Mouse (Mus musculus): ENCODE measurements around the gene Gpr142. TPM values are rescaled to one million over a fixed set of nuclear protein-coding genes. Genes with fewer than 3 reads are reported as not detected.

The Gpr142 gene
- total and polyA plus RNA-seq, 2 experiments from 2014 or later, result not detected

DNA sequence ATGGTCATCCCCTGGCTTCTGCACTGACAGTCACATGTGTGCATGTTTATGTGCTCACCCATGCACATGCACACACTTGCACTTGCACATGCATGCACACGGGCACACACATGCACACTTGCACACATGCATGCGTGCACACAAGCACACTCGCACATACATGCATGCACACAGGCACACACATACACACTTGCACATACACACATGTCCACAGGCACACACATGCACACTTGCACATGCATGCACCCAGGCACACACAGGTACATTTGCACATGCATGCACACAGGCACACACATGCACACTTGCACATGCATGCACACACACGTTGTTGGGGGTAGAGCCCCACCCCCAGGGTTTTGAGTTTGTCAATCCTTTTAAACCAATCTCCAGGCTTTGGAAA, 18.2 kb downstream of the Gpr142 start:
- Histone ChIP-seq H3K9ac (replicated peaks; ENCODE audit: low read depth, low read length) (no peak overlapping the region), H3K27me3 (ENCODE audit: control insufficient read depth, insufficient read depth, low read length) (no peaks in the 10 kb centered on the region), H3K27ac (ENCODE audit: low read depth) (no peak overlapping the region), H3K4me2 (ENCODE audit: low read depth, low read length) (no peak overlapping the region), H3K9me3 (replicated peaks; ENCODE audit: control insufficient read depth, low read length) (no peaks in the 10 kb centered on the region), H3K4me1 (ENCODE audit: control insufficient read depth, insufficient read depth) (peaks cover 7% of the 10 kb centered on the region; the same call in 1 of the 2 replicates), H3K36me3 (replicated peaks; ENCODE audit: control insufficient read depth, insufficient read depth, low read length) (no peaks in the 10 kb centered on the region), H3K4me3 (ENCODE audit: low read depth, low read length) (no peak overlapping the region)
- WGBS, result 87% methylated on average over 4 of the region's 4 CpGs
- DNase-seq (ENCODE audit: low spot score) (no peak), ATAC-seq (ENCODE audit: insufficient read depth, low read depth) (no peak)
- no peak for TF ChIP-seq CTCF (IDR thresholded peaks at IDR 0.05; ENCODE audit: low read depth)
- no peak for TF ChIP-seq EP300 (IDR thresholded peaks at IDR 0.05; ENCODE audit: low read depth)

DNA sequence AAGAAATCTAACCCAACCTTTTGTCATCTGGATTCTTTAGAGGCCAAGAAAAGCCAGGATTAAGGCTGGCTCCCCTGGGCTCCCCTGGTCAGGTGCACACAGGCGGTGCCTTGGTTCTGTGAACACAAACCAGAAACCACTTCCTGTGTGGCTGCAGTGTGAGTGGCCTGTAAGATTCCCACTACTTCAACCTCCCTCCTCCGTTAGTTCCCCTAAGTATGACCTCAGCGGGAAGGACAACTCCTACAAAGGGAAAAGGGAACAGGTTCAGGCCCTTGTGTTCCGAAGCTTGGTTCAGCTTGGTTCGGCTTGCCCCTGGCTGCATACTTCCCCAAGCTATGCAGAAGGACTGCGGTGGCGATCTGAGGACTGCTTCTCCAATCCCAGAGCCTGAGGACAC, 19.5 kb downstream of the Gpr142 start:
- Histone ChIP-seq H3K27me3 (ENCODE audit: control insufficient read depth, insufficient read depth, low read length) (no peaks in the 10 kb centered on the region), H3K9ac (replicated peaks; ENCODE audit: low read depth, low read length) (no peak overlapping the region), H3K4me2 (ENCODE audit: low read depth, low read length) (no peak overlapping the region), H3K36me3 (replicated peaks; ENCODE audit: control insufficient read depth, insufficient read depth, low read length) (no peaks in the 10 kb centered on the region), H3K27ac (ENCODE audit: low read depth) (no peak overlapping the region), H3K4me1 (ENCODE audit: control insufficient read depth, insufficient read depth) (peaks cover 7% of the 10 kb centered on the region; the same call in 1 of the 2 replicates), H3K4me3 (ENCODE audit: low read depth, low read length) (no peak overlapping the region), H3K9me3 (replicated peaks; ENCODE audit: control insufficient read depth, low read length) (no peaks in the 10 kb centered on the region)
- no peak for ATAC-seq (ENCODE audit: insufficient read depth, low read depth)
- no peak for TF ChIP-seq CTCF (IDR thresholded peaks at IDR 0.05; ENCODE audit: low read depth)
- TF ChIP-seq EP300 (IDR thresholded peaks at IDR 0.05; ENCODE audit: low read depth), result no peak
- 84% methylated on average over 7 of the region's 7 CpGs for WGBS
- DNase-seq (ENCODE audit: low spot score), result no peak

GRCm38 (mm10) chr11:114819110-114819509, 20.4 kb downstream of the Gpr142 start:
- peaks cover 10% of the 10 kb centered on the region; the same call in 1 of the 2 replicates for H3K4me1 ChIP-seq (ENCODE audit: control insufficient read depth, insufficient read depth)
- H3K27ac ChIP-seq (ENCODE audit: low read depth), result no peak overlapping the region
- no peaks in the 10 kb centered on the region for H3K36me3 ChIP-seq (replicated peaks; ENCODE audit: control insufficient read depth, insufficient read depth, low read length)
- no peaks in the 10 kb centered on the region for H3K9me3 ChIP-seq (replicated peaks; ENCODE audit: control insufficient read depth, low read length)
- no peak for DNase-seq (ENCODE audit: low spot score)
- H3K4me3 ChIP-seq (ENCODE audit: low read depth, low read length), result no peak overlapping the region
- no peak overlapping the region for H3K4me2 ChIP-seq (ENCODE audit: low read depth, low read length)
- TF ChIP-seq EP300 (IDR thresholded peaks at IDR 0.05; ENCODE audit: low read depth), result no peak
- no peak for TF ChIP-seq CTCF (IDR thresholded peaks at IDR 0.05; ENCODE audit: low read depth)
- no peak for ATAC-seq (ENCODE audit: insufficient read depth, low read depth)
- no peak overlapping the region for H3K9ac ChIP-seq (replicated peaks; ENCODE audit: low read depth, low read length)
- WGBS, result 52% methylated on average over 2 of the region's 2 CpGs
- H3K27me3 ChIP-seq (ENCODE audit: control insufficient read depth, insufficient read depth, low read length), result no peaks in the 10 kb centered on the region

DNA sequence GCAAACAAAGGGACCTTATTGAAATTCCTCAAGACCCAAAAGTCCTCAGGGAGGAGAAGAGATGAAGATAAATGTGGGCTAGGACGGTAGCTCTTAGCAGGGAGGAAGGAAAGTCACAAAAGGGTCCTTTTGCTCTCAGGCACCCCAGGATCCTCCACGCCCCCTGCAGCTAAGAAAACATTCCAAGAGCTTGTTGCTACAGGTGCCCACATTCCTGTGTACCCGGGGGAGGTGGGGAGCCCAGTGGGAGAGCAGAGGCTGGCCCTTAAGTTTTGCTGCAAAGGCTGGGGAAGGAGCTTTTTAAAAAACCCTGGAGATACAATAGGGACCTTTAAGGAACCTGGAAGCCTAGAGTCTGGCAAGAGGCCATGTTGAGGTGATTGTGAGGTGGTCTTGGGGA, 21.7 kb downstream of the Gpr142 start:
- Histone ChIP-seq H3K9ac (replicated peaks; ENCODE audit: low read depth, low read length) (no peak overlapping the region), H3K4me2 (ENCODE audit: low read depth, low read length) (no peak overlapping the region), H3K27me3 (ENCODE audit: control insufficient read depth, insufficient read depth, low read length) (no peaks in the 10 kb centered on the region), H3K36me3 (replicated peaks; ENCODE audit: control insufficient read depth, insufficient read depth, low read length) (no peaks in the 10 kb centered on the region), H3K27ac (ENCODE audit: low read depth) (no peak overlapping the region), H3K4me1 (ENCODE audit: control insufficient read depth, insufficient read depth) (0 out of 2 replicates have a peak, but pooled peaks cover 3% of the 10 kb centered on the region), H3K4me3 (ENCODE audit: low read depth, low read length) (no peak overlapping the region), H3K9me3 (replicated peaks; ENCODE audit: control insufficient read depth, low read length) (no peaks in the 10 kb centered on the region)
- TF ChIP-seq EP300 (IDR thresholded peaks at IDR 0.05; ENCODE audit: low read depth), result no peak
- TF ChIP-seq CTCF (IDR thresholded peaks at IDR 0.05; ENCODE audit: low read depth), result no peak
- ATAC-seq (ENCODE audit: insufficient read depth, low read depth) (no peak), DNase-seq (ENCODE audit: low spot score) (no peak)
- 63% methylated on average over 3 of the region's 3 CpGs for WGBS

DNA sequence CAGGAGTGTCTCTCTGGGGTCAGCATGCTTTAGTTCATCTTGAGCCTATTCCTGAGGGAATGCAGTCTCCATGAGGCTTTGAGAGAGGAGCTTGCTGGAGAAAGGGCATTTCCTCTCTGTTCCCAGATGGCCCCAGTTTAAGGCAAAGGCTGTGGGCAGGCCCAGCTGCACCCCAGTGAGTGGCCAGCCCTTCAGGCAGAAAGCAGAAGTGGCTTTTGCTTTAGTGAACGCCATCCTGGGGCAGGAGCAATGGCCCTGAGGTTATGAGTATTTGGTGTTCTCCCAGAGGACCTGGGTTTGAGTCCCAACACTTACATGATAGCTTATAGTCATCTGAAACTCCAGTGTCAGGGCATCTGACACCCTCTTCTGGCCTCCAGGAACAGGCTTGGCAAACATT, 22.6 kb downstream of the Gpr142 start:
- H3K27me3 ChIP-seq (ENCODE audit: control insufficient read depth, insufficient read depth, low read length), result no peaks in the 10 kb centered on the region
- 63% methylated on average over 1 of the region's 1 CpGs for WGBS
- no peak overlapping the region for H3K4me2 ChIP-seq (ENCODE audit: low read depth, low read length)
- ATAC-seq (ENCODE audit: insufficient read depth, low read depth) (no peak), DNase-seq (ENCODE audit: low spot score) (no peak)
- TF ChIP-seq EP300 (IDR thresholded peaks at IDR 0.05; ENCODE audit: low read depth) (no peak), CTCF (IDR thresholded peaks at IDR 0.05; ENCODE audit: low read depth) (no peak)
- H3K27ac ChIP-seq (ENCODE audit: low read depth), result no peak overlapping the region
- H3K9me3 ChIP-seq (replicated peaks; ENCODE audit: control insufficient read depth, low read length), result no peaks in the 10 kb centered on the region
- no peaks in the 10 kb centered on the region for H3K36me3 ChIP-seq (replicated peaks; ENCODE audit: control insufficient read depth, insufficient read depth, low read length)
- 0 out of 2 replicates have a peak, but pooled peaks cover 3% of the 10 kb centered on the region for H3K4me1 ChIP-seq (ENCODE audit: control insufficient read depth, insufficient read depth)
- no peak overlapping the region for H3K9ac ChIP-seq (replicated peaks; ENCODE audit: low read depth, low read length)
- no peak overlapping the region for H3K4me3 ChIP-seq (ENCODE audit: low read depth, low read length)

DNA sequence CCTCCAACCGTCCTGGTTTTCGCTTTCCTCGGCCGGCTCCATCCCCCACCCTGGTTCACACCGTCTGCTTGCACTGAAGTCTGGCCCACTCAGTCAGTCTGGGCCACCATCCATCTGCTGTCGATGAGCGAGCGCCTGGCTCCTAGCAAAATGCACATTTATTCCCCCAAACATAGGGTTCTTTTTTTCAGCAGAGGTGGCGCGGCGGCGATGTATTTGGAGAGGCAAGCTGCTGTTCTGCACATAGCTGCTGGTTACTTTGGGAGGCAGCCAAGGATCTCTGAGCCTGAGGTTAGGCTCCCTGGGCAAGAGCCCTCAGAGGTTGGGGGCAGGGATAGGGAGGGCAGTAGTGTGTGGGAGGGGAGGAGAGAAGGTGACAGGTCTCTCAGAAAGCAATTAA, 24.0 kb downstream of the Gpr142 start:
- TF ChIP-seq EP300 (IDR thresholded peaks at IDR 0.05; ENCODE audit: low read depth) (no peak), CTCF (IDR thresholded peaks at IDR 0.05; ENCODE audit: low read depth) (no peak)
- Histone ChIP-seq H3K9ac (replicated peaks; ENCODE audit: low read depth, low read length) (no peak overlapping the region), H3K4me3 (ENCODE audit: low read depth, low read length) (no peak overlapping the region), H3K4me1 (ENCODE audit: control insufficient read depth, insufficient read depth) (0 out of 2 replicates have a peak, but pooled peaks cover 3% of the 10 kb centered on the region), H3K27ac (ENCODE audit: low read depth) (no peak overlapping the region), H3K36me3 (replicated peaks; ENCODE audit: control insufficient read depth, insufficient read depth, low read length) (no peaks in the 10 kb centered on the region), H3K27me3 (ENCODE audit: control insufficient read depth, insufficient read depth, low read length) (no peaks in the 10 kb centered on the region), H3K4me2 (ENCODE audit: low read depth, low read length) (no peak overlapping the region), H3K9me3 (replicated peaks; ENCODE audit: control insufficient read depth, low read length) (no peaks in the 10 kb centered on the region)
- ATAC-seq (ENCODE audit: insufficient read depth, low read depth) (peak; percentile 36; the same call in 1 of the 2 replicates), DNase-seq (ENCODE audit: low spot score) (peak; percentile 25)
- WGBS, result 52% methylated on average over 12 of the region's 12 CpGs
